Mouse (Mus musculus) c-Kit-positive CD71-positive TER-119-positive erythroid progenitor cells, embryonic 14.5 days (primary cell): ENCODE data around the gene Dut.

Experiments
- DNase-seq: peaks from one replicate; pipeline ENCODE4 v3.0.0-alpha.2; 2013; ENCODE audit warnings: low spot score

The Dut gene

GRCm38 (mm10) chr2:125303764-125304384, 56.9 kb downstream of the Dut start:
- DNase-seq: peak; percentile 4

DNA sequence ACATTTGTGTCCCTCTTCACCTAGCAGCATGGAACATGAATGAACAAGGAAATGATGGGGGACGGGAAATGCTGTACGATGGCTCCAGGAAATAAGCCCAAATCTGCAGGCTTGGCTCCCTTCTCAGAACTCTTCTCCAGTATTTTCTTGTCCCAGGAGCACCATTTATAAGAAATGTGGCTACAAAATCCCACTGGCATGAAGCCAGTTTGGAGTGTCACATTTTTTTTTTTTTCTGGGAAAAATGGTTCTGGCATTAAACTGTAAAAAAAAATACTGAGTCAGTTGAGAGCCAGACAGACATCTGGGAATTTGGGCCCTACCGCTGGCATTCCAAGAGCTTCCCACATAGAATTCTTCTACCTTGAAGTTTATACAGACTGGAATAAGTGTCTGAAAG, 57.8 kb downstream of the Dut start:
- no peak for DNase-seq

DNA sequence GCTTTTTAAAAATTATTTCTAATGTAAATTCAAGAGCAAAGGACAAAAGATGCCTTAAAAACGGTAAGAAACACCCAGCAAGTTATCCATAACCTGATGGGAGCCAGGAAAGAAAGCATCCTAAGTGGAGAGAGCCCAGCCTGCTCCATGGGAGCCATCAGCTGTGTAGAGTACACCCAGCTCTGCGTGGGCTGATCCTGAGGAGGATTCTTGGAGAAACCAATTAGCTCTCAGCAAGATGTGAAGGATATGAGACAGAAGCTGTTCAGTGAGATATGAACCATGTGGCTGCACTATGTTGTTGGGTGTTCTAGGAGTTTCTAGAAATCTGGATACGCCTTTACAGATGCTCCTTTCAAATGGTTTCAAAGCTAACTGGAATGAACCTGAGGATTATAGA, 58.7 kb downstream of the Dut start:
- no peak for DNase-seq
